Mouse (Mus musculus) C2C12 (cell line): ENCODE data around the gene Btbd8. TPM values are rescaled to one million over a fixed set of nuclear protein-coding genes. Genes with fewer than 3 reads are reported as not detected.

Source experiments
- H3K27me3 ChIP-seq: one replicate; pipeline ENCODE4 v1.6.1; 2011; ENCODE audit not compliant: control insufficient read depth, insufficient read depth, insufficient read length
- H3K36me3 ChIP-seq: one replicate; pipeline ENCODE4 v1.6.1; 2011; ENCODE audit not compliant: control insufficient read depth, insufficient read depth
- H3K4me3 ChIP-seq: one replicate; pipeline ENCODE4 v1.5.1; 2011; ENCODE audit warnings: mild to moderate bottlenecking, control low read depth; ENCODE audit not compliant: poor library complexity, insufficient read depth, severe bottlenecking
- H3K79me2 ChIP-seq: one replicate; pipeline ENCODE4 v1.6.1; 2011; ENCODE audit not compliant: control insufficient read depth, insufficient read depth
- H3K79me3 ChIP-seq: one replicate; pipeline ENCODE4 v1.6.1; 2011; ENCODE audit warnings: low read depth, control low read depth
- H3ac ChIP-seq: one replicate; pipeline ENCODE3; 2011; ENCODE audit warnings: low read depth; ENCODE audit not compliant: control insufficient read depth, insufficient read length
- CEBPB ChIP-seq: IDR thresholded peaks from one replicate; pipeline ENCODE4 v1.6.1; 2011; ENCODE audit warnings: low read depth, mild to moderate bottlenecking, control low read depth, moderate library complexity
- CTCF ChIP-seq: IDR thresholded peaks from one replicate; pipeline ENCODE4 v1.5.1; 2011; ENCODE audit not compliant: control insufficient read depth, insufficient read depth, insufficient read length
- FOSL1 ChIP-seq: IDR thresholded peaks from one replicate; pipeline ENCODE4 v1.8.0; 2011; ENCODE audit warnings: mild to moderate bottlenecking, low read length; ENCODE audit not compliant: poor library complexity, insufficient read depth, severe bottlenecking
- MAX ChIP-seq: IDR thresholded peaks from one replicate; pipeline ENCODE4 v1.6.1; 2011; ENCODE audit warnings: mild to moderate bottlenecking, control low read depth
- MYOD1 ChIP-seq: IDR thresholded peaks from one replicate; pipeline ENCODE4 v1.6.1; 2011; ENCODE audit warnings: low read depth; ENCODE audit not compliant: control insufficient read depth, insufficient read length
- MYOG ChIP-seq: IDR thresholded peaks from one replicate; pipeline ENCODE4 v1.6.1; 2011; ENCODE audit not compliant: control insufficient read depth, insufficient read length; ENCODE audit errors: extremely low read depth
- USF1 ChIP-seq: IDR thresholded peaks from one replicate; pipeline ENCODE4 v1.6.1; 2011; ENCODE audit warnings: low read depth, mild to moderate bottlenecking, control low read depth, moderate library complexity
- polyA plus RNA-seq: library from polyadenylated mRNA; unstranded; fragments of >200 nt; fragmentation: generic; extraction: Trizol; gene quantifications from one replicate; pipeline ENCODE4 v1.2.1, GENCODE M21; 2012; ENCODE audit warnings: missing spikeins

The Btbd8 gene
- polyA plus RNA-seq, 1 experiment: 0.41 TPM

DNA sequence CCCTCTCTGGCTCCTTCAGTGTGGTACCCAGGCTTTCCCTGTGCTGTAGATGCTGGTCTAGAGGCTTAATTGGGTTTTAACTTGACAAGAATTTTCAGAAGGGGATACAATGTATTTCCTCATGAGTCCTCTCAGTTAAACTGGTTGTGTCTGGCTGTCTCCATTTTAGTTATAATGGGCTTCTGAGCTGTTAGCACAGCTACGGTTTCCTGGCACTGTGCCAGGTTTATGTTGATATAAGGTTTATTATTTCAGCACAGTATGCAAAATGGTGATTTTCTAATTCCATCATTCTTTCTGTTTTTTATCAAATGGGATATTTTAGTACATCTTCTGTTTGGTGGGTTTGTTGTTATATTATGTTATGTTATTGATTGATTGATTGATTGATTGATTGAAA lies 16.1 kb upstream of the Btbd8 start:
- TF ChIP-seq USF1 (no peak), CTCF (no peak), MAX (no peak), MYOG (no peak), CEBPB (no peak), MYOD1 (no peak), FOSL1 (no peak)
- H3K79me3 ChIP-seq: no peaks in the 10 kb centered on the region
- H3ac ChIP-seq: no peak overlapping the region
- no peak overlapping the region for H3K4me3 ChIP-seq
- no peaks in the 10 kb centered on the region for H3K79me2 ChIP-seq
- no peaks in the 10 kb centered on the region for H3K36me3 ChIP-seq
- no peaks in the 10 kb centered on the region for H3K27me3 ChIP-seq

DNA sequence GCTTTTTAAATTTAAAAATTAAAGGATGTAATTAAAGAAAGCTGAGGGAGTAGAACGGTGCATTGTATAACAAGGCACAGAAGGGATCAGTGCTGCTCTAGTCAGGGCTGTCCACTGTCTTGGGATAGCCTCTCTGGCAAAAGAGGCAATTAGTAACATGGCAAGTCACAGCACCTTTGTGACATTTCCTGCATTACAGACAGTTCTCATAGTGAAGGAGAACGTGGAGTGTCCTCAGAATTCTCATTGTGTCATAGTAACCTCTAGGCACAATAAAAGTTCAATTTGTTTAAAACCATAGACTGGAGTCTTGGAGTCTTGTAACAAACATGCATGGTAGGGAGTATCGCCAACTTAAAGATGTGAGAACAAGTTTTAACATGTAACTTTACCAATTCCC lies 6.5 kb upstream of the Btbd8 start, which contains the start of gene Lpcat2b:
Gene Lpcat2b (plus strand): TSS at position 301 of the 400 bp plus-strand sequence.
- no peak within 1 kb of the TSS for H3K4me3 ChIP-seq
- H3K27me3 ChIP-seq: peaks cover 9% of the 10 kb centered on the region
- H3K79me3 ChIP-seq: no peaks in the 10 kb centered on the region
- H3K36me3 ChIP-seq: no peaks in the 10 kb centered on the region
- H3ac ChIP-seq: no peak within 1 kb of the TSS
- TF ChIP-seq CTCF (no peak), CEBPB (no peak), MAX (no peak), USF1 (no peak), MYOG (no peak), FOSL1 (no peak), MYOD1 (no peak)
- H3K79me2 ChIP-seq: no peaks in the 10 kb centered on the region

DNA sequence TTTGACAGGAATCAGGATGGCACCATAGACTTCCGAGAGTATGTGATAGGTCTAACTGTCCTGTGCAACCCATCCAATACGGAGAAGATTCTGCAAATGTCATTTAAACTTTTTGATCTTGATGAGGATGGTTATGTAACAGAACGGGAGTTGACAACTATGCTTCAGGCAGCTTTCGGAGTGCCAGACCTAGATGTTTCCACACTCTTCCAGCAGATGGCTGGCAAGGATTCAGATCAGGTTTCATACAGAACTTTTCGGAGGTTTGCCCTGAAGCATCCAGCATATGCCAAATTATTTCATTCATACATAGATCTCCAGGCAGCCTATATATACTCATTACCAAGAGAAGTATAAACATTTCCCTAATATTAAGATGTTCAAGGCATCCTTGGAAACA lies 3.8 kb upstream of the Btbd8 start:
- H3K79me2 ChIP-seq: no peaks in the 10 kb centered on the region
- no peak overlapping the region for H3K4me3 ChIP-seq
- TF ChIP-seq CEBPB (no peak), USF1 (no peak), CTCF (no peak), MYOD1 (no peak), MYOG (no peak), FOSL1 (no peak), MAX (no peak)
- no peaks in the 10 kb centered on the region for H3K79me3 ChIP-seq
- H3ac ChIP-seq: no peak overlapping the region
- peaks cover 9% of the 10 kb centered on the region for H3K27me3 ChIP-seq
- H3K36me3 ChIP-seq: no peaks in the 10 kb centered on the region

DNA sequence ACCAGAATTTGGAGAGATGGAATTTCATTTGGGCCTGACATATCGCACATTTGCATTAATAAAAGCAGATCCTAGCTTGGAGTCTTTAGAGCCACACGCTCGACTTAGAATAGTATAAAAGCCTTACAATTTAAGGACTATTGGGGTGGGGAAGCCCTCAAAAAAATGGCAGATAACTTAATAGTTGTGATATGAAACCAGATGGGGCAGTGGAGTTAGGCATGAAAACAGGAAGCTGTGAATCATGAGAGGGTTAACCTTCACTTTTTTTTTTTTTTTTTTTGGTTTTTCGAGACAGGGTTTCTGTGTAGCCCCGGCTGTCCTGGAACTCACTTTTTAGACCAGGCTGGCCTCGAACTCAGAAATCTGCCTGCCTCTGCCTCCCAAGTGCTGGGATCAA lies 1.6 kb upstream of the Btbd8 start:
- no peak for TF ChIP-seq MYOG
- TF ChIP-seq FOSL1: no peak
- TF ChIP-seq CEBPB: no peak
- no peak for TF ChIP-seq CTCF
- TF ChIP-seq MAX: no peak
- no peak for TF ChIP-seq USF1
- TF ChIP-seq MYOD1: no peak

DNA sequence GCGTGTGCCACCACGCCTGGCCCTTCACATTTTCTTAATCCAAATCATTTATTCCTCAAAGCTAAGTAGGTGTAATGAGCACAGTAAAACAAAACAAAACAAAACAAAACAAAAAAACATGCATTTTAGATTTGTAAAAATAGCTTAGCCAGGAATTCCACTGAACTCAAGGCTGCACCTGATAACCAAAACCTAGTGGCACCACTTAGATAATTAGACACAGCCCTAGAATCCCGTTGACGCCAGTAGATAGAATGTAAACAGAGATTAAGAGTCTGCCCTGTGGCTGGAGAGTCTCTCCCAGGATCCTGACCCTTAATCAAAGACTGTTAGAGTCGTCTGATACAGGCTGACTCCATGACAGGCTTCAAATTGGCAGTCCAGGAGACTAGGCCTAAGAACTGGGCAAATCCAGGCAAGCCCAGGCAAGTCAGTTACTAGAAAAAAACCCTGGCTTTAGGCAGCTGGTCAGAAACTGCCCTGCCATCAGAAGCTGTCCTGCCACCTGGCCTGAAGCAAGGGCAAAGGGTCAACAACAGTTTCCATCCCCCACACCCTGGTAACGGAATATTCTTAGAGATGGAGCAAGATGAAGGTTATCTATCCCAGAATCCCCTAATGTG lies 1.1 kb upstream of the Btbd8 start:
- H3K27me3 ChIP-seq: peaks cover 9% of the 10 kb centered on the region
- H3K4me3 ChIP-seq: no peak overlapping the region

More for the DNA sequence above, 1.6 kb upstream of the Btbd8 start:
- no peak overlapping the region for H3K4me3 ChIP-seq
- H3K79me2 ChIP-seq: no peaks in the 10 kb centered on the region
- H3K36me3 ChIP-seq: no peaks in the 10 kb centered on the region
- H3K27me3 ChIP-seq: peaks cover 9% of the 10 kb centered on the region
- no peak overlapping the region for H3ac ChIP-seq
- H3K79me3 ChIP-seq: no peaks in the 10 kb centered on the region

DNA sequence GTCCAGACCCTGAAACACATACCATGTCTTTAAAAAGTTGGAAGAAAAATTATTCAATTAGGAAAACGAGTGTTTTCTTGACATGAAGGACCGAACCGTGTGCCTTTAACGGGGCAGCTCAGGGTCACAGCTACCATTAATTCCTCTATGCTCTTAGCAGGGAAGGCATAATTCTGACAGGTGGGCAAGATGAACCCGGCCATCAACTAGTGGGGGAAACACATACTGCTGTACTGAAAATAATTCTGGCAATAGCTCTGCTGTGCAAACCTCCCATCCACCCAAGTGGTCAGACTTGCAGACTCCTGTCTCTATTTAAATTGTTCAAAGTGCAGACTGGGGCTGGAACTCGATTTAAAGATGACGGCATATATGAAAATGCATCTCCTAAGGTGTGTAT lies 556 bp downstream of the Btbd8 start:
- peaks cover 2% of the 10 kb centered on the region for H3K27me3 ChIP-seq
- peak overlapping the region; percentile 64 for H3ac ChIP-seq
- peak overlapping the region; percentile 49 for H3K4me3 ChIP-seq
- no peaks in the 10 kb centered on the region for H3K36me3 ChIP-seq
- no peaks in the 10 kb centered on the region for H3K79me3 ChIP-seq
- H3K79me2 ChIP-seq: no peaks in the 10 kb centered on the region
- TF ChIP-seq MYOG (no peak), CEBPB (no peak), FOSL1 (no peak), CTCF (no peak), USF1 (no peak), MYOD1 (no peak), MAX (no peak)

More for the DNA sequence above, 1.1 kb upstream of the Btbd8 start:
- no peaks in the 10 kb centered on the region for H3K79me2 ChIP-seq
- TF ChIP-seq MAX: no peak
- TF ChIP-seq USF1: no peak
- no peak for TF ChIP-seq FOSL1
- no peaks in the 10 kb centered on the region for H3K79me3 ChIP-seq
- H3K36me3 ChIP-seq: no peaks in the 10 kb centered on the region
- H3ac ChIP-seq: no peak overlapping the region
